Mouse (Mus musculus): Measurements from ENCODE around the gene Cdk12.
"Not testable (repeated sequence)": the region's sequence is repeated elsewhere in the genome, so short reads cannot be mapped to it uniquely, and the experiment has no call there.

Cdk12 gene

DNA sequence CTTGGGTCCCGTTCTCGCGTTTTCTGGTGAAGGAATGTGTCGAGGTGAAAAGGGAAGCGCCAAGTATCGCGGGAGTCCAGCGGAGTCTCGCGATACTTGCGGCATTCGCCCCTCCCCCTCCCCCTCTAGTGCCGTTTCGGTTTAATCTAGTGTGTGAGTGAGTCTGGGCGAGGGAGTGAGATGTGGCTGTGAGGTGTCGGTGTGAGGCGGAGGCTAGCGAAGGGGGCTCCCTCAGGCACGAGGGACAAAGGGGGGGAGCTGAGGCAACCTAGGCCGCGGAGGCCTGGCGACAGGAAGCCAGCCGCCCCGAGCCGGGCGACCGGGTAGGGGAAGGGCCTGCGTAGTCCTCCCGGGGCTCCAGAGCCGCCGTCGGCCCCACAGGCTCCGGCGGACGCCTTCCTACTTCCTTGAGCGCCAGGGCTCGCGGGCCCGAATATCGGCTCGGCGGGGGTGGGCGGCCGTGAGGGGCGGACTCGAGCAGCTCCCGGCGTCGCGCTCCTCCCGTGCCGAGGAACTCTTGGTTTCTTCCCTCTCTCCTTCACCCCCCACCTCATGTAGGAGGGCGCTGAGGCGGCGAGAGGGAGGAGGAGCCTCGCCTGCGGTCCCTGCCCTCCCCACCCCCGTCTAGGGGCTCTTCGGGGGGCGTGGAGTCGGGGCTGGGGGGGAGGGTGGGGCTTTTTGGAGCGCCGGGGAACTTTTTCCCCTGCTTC lies at the start of gene Cdk12:
Gene Cdk12, plus strand, starts transcription at position 419 of the 710 bp plus-strand sequence.
- DNase-seq, result peak; percentile 96 to 97

DNA sequence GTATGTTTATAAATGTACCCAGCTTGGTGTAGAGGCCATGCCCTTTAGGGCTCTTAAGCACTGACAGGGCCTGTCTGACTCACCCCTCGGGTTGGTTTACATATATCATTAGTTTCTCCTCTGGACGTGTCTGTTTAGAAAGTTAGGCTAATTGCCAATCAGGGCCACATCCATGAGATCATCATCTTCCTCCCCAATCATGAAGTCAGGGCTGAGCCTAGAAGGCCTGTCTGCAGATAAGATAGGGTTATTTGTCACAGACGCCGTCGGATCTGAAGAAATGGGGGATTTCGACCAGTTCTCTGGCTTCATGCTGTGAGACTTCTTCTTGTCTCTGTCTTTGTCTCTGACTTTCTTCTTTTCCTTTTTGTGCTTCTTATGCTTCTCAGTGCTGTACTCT lies 47.8 kb upstream of the Cdk12 start:
- no peak for DNase-seq

DNA sequence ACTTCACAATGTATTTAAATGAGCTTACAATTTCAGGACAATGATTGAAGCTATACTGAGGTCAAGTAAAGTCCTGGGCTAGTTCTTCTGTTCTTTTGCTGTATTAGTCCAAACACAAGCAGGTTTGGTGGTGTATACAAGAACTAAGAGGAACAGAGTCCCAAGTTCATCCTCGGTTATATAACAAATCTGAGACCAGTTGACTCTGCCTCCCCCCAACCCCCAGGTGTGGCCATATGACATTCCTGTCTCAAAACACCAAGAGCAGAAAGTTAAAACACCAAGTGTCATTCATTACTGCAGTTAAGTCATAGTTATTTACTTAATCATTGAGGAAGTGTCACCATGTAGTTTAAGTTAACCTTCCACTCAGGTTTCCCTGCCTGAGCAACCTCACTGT lies 34.5 kb upstream of the Cdk12 start:
- peak; percentile 44 to 54 for DNase-seq

DNA sequence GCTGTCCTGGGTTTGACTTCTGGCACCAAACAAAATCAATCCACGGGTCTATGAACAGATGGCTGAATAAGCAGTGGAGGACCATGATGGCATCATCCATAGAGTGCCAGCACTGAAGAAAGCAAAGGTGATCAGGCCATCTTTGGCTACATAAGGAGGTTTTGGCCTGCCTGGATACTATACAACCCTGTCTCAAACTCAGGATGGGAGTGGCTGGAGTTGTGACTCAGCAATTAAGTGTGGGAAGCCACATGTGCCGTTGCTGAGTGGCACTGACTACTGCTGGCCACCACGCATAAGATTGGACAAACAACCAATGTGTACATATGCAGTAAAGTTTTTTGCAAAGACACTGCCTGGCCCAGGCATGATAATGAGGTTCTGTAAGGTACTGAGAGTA lies 20.7 kb upstream of the Cdk12 start:
- DNase-seq, result not testable (repeated sequence)

DNA sequence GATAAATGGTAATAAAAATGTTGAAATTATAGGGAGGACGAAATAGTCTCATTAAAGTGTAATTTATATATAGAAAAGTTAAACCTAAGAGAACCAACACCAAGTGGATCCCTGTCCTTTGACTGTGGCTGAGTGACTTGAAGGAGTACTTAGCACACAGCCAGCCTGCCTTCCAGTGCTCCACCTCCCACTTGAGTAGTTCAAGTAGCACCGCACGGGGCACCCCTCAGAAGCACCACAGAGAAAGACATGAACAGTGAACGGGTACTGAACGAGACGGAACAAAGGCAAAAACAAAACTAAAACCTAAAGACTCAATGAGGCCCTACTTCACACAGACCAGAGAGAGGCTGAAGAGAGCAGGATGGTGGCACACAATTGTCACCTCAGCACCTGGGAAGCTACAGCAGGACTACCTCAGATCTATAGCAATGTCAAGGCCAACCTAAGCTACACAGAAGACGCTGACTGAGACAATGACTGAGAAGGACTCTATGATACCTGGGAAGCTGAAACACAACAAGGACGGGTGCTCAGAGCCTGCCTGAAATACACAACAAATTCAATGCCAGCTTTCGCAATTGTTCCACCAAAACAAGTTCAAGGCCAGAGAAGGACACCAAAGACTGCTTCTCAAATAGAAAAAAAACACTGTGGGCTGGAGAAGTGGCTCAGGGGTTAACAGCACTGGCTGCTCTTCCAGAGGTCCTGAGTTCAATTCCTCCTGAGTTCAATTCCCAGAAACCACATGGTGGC lies 15.0 kb upstream of the Cdk12 start:
- DNase-seq, result no peak

DNA sequence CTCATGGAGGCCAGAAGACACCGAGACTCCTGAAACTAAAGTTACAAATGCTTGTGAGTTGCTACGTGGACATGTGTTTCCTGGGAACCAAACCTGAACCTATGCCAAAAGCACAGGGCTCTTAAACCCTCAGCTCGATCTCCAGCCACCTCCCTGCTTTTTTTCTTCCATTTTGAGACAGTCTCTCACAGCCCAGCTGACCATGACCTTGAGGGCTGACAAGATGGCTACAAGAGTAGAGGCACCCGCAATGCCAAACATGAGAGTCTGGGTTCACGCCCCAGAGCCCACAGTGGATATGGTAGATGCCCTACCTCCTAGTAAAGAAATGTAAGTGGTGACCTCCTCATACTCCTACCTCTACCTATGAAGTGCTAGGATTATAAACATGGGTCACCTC lies 12.0 kb upstream of the Cdk12 start:
- no peak for DNase-seq

DNA sequence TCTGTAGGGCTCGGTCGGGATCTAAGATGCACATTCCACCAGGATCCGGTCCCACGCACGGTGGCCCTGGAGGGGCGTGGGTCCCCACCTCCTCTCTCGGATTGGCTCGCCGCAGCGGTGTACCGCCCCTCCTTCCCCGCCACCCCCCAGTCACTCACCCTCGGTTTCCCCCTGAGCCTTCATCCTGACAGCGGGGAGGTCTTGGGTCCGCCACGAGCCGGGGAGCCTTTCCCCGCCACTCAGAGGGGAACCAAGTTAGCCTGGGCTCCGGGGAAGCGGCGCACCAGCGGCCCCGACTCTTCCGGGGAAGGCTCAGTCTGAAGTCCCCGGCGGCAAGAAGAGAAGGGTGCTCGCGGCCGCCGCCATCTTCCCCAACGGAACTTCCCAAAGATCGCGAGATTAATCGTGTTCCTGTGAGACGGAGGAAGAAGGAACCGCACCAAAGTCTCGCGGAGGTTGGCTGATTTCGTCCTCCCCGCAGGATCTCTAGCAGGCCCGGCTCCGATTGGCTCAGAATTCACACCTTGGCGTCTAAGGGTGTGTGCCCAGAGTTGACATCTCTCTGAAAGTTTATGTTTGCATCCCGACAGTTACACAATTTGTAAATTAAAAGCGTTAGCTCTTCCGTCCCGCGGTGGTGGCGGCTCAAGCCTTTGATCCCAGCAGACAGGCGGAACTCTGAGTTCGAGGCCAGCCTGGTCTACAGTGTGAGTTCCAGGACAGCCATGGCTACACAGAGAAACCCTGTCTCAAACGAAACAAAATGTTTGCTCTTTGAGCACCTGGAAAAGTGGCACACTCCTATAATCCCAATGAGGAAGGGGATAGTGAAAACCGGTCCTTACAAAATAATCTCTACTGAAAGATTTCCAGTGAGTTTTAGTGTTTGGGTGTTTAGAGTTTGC lies 9.7 kb upstream of the Cdk12 start, which contains the start of gene Med1:
Gene Med1, minus strand, starts transcription at position 393 of the 905 bp plus-strand sequence.
- peak; percentile 94 to 96 for DNase-seq

DNA sequence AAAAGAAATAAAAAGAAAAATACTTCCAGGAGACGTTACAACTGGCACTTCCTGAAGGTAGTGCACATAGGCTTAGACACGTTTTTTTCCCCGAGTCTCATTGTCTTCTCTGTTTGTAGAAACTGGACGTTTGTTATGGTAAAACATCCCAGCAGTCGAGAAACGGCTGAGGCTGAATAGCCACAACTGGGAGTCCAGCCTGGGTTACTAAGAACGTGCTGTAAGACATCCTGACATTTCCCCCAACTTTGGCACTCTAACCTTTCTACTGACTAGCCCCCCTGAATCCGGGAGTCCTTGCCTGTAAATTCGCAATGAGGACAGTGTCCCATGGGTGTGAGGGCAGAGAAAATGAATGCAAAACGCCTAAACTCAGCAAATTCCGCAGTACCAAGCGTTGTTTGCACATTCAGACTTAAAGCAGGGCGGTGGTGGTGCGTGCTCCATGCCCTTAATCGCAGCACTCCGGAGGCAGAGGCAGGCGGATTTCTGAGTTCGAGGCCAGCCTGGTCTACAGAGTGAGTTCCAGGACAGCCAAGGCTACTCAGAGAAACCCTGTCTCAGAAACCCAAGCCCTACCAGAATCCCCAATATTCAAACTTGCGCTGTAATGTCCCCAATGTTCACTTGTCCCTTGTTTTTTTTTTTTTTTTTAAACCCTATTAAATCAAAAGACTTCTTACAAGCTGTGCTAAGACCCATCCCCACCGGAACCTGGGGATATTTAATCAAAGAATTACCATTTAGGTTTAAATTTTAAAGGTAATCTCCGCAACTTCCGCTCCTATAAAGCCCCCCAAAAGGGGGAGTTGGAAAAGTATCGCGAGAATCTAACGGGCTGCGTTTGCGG lies 843 bp upstream of the Cdk12 start:
- peak; percentile 34 to 42 for DNase-seq

DNA sequence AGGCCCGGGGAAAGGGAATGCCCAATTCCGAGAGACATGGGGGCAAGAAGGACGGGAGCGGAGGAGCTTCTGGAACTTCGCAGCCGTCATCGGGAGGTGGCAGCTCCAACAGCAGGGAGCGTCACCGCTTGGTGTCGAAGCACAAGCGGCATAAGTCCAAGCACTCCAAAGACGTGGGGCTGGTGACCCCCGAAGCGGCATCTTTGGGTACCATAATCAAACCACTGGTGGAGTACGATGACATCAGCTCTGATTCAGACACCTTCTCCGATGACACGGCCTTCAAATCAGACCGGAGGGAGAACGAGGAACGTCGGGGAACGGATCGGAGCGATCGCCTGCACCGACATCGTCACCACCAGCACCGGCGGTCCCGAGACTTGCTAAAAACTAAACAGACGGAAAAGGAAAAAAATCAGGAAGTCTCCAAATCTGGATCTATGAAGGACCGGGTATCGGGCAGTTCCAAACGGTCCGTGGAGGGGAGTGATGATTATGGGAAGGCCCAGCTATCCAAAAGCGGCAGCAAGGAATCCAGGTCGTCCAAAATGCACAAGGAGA lies 572 bp downstream of the Cdk12 start:
- DNase-seq, result peak; percentile 41 to 54

DNA sequence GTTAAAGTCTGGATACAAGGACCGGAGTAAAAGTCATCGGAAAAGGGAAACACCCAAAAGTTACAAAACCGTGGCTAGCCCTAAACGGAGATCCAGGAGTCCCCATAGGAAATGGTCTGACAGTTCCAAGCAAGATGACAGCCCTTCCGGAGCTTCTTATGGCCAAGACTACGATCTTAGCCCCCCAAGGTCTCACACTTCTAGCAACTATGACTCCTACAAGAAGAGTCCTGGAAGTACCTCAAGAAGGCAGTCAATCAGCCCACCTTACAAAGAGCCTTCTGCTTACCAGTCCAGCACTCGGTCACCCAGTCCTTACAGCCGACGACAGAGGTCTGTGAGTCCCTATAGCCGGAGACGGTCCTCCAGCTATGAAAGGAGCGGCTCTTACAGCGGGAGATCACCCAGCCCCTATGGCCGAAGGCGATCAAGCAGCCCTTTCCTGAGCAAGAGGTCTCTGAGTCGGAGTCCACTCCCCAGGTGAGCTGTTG lies 1.1 kb downstream of the Cdk12 start:
- DNase-seq, result peak; percentile 19 to 24

DNA sequence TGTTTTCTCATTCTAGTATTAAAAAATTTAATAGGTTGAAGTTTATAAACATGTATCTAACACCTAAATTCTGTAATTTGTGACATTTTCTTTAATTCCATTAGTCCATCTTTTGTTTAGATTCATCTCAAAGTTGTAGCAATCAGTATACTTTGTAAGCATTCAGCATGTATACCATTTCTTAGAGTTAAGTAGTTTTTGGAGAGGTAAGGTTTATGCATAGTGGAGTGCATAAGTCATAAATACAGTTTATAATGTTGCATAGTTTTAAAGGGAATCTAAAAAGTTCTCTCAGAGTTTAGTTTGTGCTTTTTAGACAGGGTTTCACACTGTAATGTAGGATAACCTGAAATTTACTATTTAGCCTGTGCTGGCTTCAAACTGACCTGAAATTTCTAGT lies 2.6 kb downstream of the Cdk12 start:
- DNase-seq, result no peak

DNA sequence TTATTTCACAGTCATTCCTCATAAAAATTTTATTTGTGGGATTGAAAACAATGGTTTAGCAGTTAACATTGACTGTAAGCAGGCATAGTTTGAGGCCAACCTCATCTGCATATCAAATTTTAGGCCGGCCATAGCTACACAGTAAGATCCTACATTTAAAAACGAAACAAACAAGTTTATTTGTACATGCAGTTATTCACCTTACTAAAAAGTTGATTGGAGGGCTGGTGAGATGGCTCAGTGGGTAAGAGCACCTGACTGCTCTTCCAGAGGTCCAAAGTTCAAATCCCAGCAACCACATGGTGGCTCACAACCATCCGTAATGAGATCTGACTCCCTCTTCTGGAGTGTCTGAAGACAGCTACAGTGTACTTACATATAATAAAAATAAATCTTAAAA lies 3.4 kb downstream of the Cdk12 start:
- peak; percentile 38 to 52 for DNase-seq

DNA sequence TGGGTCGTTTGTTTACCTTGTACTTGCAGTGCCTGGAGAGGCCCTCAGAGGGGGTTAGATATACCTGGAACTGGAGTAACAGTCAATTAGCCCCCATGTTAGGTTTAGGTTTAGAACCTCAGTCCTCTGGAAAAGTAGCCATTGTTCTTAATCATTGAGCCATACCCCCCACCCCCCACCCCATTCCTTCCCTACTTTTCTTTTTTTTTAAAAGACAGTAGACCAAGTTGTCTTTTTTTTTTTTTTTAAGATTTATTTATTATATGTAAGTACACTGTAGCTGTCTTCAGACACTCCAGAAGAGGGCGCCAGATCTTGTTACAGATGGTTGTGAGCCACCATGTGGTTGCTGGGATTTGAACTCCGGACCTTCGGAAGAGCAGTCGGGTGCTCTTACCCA lies 6.8 kb downstream of the Cdk12 start:
- DNase-seq, result not testable (repeated sequence)

DNA sequence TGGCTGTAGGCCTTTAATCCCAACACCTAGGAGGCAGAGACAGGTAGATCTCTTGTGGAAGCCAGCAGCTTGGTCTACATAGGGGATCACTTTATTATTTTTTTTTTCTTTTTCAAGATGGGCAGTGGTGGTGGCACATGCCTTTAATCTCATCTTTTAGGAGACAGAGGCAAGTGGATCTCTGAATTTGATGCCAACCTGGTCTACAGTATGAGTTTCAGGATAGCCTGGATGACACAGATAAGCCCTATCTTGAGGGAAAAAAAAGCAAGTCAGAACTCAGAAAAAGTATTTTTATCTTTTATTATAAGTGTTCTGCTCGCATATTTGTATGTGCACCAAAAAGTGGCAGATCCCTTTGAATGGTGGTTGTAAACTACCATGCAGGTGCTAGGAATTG lies 10.5 kb downstream of the Cdk12 start:
- DNase-seq, result no peak

DNA sequence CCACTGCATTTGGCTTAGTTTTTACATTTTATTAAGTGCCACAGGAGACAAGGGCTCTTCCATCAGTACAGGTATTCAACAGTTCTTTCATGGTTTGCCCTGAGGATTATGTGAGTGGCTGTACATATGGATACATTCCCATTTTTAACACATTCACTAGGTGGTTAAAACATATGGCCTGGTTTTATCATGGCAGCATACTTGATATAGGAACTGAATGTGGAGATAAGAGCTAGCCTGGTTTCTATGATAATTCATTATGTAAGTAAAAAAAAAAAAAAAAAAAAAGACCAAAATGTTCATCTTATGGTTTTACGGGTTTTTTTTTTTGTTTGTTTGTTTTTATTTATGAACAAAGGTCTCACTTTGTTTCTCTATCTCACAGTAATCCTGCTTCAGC lies 23.5 kb downstream of the Cdk12 start:
- no peak for DNase-seq

DNA sequence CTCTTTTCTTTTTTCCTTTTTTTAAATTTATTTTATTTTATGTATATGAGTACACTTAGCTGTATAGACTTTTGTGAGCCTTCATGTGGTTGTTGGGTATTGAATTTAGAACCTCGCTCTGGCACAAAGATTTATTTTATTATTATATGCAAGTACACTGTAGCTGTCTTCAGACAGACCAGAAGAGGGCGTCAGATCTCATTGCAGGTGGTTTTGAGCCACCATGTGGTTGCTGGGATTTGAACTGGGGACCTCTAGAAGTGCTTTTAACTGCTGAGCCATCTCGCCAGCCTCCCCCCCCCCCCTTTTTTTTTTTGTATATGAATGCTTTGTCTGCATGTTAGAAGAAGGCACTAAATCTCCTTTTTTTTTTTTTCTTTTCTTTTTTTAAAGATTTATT lies 35.6 kb downstream of the Cdk12 start:
- no peak for DNase-seq

DNA sequence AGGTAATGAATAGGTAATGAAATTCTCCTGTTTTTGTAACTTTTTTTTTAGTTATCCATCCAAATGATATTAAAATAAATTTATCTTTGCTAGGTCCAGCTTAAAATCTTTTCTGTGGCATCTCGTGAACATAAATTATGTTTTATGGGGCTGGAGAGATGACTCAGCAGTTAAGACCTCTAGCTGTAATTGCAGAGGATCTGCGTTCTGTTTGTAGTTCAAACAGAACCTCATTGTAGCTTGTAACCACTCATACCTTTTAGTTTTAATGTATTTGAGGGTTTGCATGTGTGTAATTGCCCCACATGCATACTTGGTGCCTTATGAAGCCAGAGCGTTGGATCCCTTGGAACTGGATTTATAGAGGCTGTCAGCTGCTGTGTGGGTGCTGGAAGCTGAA lies 36.1 kb downstream of the Cdk12 start:
- DNase-seq, result no peak

DNA sequence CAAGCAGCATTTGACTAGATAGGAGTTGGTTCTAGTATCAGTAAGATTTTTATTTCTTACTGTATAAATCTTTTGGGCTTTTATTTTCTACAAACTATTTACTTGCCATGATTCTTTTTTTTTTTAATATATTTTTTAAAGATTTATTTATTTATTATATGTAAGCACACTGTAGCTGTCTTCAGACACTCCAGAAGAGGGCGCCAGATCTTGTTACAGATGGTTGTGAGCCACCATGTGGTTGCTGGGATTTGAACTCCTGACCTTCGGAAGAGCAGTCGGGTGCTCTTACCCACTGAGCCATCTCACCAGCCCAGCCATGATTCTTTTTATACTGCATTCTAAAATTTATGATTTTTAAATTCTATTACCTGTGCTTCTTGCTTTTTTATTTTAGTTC lies 40.1 kb downstream of the Cdk12 start:
- not testable (repeated sequence) for DNase-seq

DNA sequence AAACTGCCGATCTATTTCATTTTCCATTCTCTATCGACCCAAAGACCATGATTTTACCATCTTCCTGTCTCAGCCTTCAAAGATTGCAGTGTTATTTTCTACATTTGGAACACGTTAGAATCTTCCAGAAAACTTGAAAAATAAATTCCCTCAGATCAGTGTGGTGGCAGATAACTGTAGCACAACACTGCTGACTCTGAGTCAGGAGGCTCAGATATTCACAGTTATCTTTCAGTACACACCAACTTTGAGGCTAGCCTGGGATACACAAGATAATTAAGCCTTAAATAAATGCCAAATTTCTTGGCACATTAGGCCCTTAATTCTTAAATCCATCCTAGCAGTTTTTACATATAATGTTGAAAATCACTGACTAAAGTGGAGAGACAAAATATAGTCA lies 41.6 kb downstream of the Cdk12 start:
- no peak for DNase-seq

DNA sequence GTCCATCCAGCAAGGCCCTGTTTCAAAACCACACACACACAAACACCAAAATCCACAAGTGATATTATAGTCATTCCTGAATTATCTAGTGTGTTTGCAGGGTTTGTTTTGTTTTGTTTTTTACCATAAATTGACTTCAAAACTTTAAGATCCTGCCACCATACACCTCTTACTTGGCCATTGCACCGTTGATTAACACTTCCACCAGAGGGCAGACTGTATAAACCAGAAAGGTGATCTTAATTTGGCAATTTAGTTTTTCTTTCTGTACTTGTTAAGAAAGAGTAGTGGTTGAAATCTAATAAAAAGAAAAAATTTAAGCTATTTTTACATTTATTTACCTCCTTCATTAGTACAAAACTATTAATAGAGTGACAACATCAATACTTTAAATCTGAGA lies 44.5 kb downstream of the Cdk12 start:
- no peak for DNase-seq

DNA sequence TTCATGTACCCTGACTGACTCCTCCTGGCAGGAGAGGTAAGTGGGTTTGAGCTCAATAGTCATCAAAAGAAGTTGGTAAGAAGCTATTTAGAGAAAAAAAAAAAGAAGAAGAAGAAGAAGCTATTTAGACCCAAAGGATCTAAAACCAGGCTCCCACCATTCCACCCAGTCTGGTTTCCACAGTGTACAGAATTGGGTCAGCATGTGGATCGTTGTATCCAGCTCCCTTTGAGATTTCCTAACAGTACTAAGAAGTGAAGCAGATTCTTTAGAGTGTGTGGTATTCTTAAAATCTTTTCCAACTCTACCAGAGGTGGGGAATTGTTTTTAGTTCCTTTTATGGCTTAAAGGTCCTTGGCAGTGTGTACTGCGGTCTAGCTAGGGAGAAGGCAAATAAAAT lies 50.9 kb downstream of the Cdk12 start:
- DNase-seq, result no peak

All from kidney, adult 8-10 months (tissue).